Mouse (Mus musculus) macrophage (primary cell): Measurements from ENCODE around the gene Arfgap2. TPM values are rescaled to one million over a fixed set of nuclear protein-coding genes. Genes with fewer than 3 reads are reported as not detected.

Experiments used
- H3K27ac ChIP-seq: fragments of 350-480 bp; formaldehyde crosslinking; 2 replicates; pipeline ENCODE4 v1.9.0; 2021
- H3K36me3 ChIP-seq: fragments of 350-480 bp; formaldehyde crosslinking; 2 replicates; pipeline ENCODE4 v1.9.0; 2021; ENCODE audit errors: inconsistent target
- H3K4me3 ChIP-seq: fragments of 350-480 bp; formaldehyde crosslinking; 2 replicates; pipeline ENCODE4 v1.9.0; 2021; ENCODE audit errors: inconsistent target
- H3K79me2 ChIP-seq: fragments of 350-480 bp; formaldehyde crosslinking; 2 replicates; pipeline ENCODE4 v1.9.0; 2021; ENCODE audit errors: inconsistent target
- WGBS: methylation state at CpG from one replicate; pipeline ENCODE4 v1.1.7; 2026; ENCODE audit warnings: inconsistent platforms; ENCODE audit not compliant: missing documents; 5-methylcytosine and 5-hydroxymethylcytosine counted together
- polyA plus RNA-seq: library from polyadenylated mRNA; stranded (reverse); fragments of 250-400 nt; gene quantifications from 3 replicates; pipeline ENCODE4 v1.2.4, GENCODE M21; 2018; ENCODE audit warnings: inconsistent platforms

The Arfgap2 gene
- polyA plus RNA-seq, 1 experiment from 2014 or later: 43.0 TPM

DNA sequence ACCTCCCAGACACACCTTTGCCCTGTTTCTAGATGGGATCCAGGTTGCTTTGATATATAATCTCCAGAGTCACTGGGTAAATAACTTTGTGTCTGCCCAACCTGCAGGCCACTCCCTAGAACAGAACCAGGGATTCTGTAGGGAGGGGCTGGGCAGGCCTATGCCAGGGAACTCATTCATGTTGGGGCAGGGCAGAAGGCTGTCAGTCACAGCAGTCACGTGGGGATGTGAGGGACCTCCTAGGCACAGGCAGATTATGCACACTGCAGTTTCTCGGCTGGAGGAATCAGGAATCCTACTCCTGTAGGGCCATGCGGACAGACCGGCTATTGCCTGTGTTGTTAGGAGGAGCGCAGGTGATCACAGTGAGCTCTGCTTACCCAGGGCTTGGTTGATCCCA, 16.6 kb downstream of the Arfgap2 start:
- no peak overlapping the region for H3K27ac ChIP-seq
- H3K4me3 ChIP-seq: no peak overlapping the region
- peaks cover 10% of the 10 kb centered on the region; the same call in 1 of the 2 replicates for H3K36me3 ChIP-seq
- 95% methylated on average over 5 of the region's 5 CpGs for WGBS
- no peaks in the 10 kb centered on the region for H3K79me2 ChIP-seq

DNA sequence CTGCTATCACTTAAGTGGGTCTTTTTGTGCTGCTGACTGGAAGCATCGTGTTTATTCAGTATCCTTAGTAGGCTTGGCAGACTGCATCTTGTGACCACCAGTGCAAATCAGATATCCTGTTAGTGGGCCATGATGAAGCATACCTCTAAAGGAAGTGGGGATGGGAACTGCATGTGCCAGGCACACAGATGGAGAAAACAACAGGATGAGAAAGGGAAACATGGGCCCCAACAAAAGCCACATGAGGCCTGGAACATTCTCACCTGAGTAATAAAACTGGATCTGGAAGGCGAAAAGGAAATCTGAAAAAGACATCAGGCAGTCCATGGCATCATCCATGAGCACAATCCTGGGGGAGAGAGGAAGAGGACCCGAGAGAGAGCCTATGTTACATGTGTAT, 19.2 kb downstream of the Arfgap2 start:
- H3K27ac ChIP-seq: no peak overlapping the region
- 72% methylated on average over 3 of the region's 3 CpGs for WGBS
- H3K4me3 ChIP-seq: no peak overlapping the region
- no peaks in the 10 kb centered on the region for H3K79me2 ChIP-seq
- H3K36me3 ChIP-seq: no peaks in the 10 kb centered on the region

DNA sequence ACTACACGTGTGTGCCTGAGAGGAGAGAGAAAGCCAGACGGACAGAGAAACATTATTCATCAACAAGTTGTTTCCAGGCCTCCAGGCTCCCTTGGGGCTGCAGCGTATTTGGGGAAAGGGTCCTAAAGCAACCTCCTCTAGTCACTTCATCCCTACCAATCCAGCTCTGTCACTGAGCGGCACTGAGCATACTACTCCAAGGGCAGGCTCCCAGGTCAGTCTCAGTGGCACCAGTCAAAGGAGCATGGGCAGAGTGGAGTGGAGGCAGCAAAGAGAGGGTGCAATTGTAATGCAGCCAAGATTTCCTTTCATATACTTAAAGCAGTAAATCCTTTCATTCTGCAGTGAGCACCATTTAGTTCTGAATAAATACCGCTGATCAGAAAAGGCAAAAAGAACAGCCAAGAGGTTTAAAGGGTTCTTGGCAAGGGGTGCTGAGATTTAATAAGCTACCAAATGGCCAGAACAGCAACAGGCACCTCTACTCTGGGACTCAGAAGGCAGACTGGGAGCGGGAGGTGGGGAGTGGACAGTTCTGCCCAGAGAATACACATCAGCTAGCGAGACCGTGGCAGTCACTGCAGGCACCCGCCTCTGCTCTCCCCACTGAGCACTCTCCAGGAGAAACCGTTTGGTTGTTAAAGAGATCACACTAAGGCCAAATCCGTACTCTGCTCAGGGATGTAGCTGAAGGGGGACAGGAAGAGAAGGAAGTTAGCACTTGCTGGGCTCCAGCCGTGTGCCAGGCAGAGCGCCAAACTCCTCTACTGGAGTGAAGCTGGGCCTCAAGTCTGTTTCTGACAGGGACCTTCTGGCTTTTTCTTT, 19.8 kb downstream of the Arfgap2 start:
- Histone ChIP-seq H3K27ac (no peak overlapping the region), H3K36me3 (no peaks in the 10 kb centered on the region), H3K4me3 (no peak overlapping the region), H3K79me2 (no peaks in the 10 kb centered on the region)
- WGBS: 60% methylated on average over 13 of the region's 13 CpGs

DNA sequence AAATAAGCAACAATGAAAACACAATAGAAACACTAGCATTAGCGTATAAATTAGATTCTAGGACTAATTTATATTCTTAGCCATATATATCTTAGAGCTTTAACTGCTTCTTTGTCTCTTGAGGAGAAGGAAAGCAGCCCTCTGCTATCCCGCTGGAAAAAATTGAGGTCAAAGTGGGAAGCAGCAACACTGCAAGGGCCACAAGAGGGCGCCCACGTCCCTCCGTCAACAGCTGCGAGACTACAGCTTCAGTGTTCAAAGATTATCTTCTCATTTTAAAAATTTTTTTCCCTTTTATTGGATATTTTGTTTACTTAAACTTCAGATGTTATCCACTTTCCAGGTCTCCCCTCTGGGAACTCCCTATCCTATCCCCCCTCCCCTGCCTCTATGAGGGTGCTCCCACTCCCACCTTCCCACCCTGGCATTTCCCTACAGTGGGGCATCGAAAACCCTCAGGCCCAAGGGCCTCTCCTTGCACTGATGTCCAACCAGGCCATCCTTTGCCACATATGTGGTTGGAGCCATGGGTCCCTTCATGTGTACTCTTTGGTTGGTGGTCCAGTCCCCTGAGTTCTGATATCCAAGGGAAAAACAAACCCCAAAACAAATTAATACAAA, 21.2 kb downstream of the Arfgap2 start:
- 23% methylated on average over 7 of the region's 7 CpGs for WGBS
- Histone ChIP-seq H3K4me3 (no peak overlapping the region), H3K79me2 (no peaks in the 10 kb centered on the region), H3K36me3 (no peaks in the 10 kb centered on the region), H3K27ac (no peak overlapping the region)

DNA sequence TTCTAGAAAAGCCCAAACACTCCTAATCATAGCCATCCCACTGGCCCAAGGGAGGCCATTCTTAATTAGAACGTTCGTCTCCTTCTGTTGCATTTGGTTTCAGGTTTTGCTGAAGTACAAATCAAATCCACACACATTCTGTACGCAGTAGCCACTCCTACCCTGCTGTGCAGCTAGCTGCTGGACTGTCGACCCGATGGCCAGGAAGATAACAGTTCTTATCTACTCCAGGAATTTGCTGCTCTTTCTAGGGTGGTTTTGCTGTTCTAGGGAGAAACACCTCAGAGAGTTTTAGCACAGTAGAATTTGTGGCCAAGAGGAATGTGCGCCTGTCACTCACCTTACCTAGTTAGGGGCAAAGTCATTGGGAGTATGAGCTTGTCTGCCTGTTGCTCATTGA, 22.8 kb downstream of the Arfgap2 start:
- Histone ChIP-seq H3K4me3 (no peak overlapping the region), H3K79me2 (no peaks in the 10 kb centered on the region), H3K27ac (no peak overlapping the region), H3K36me3 (no peaks in the 10 kb centered on the region)
- WGBS: 91% methylated on average over 6 of the region's 6 CpGs

DNA sequence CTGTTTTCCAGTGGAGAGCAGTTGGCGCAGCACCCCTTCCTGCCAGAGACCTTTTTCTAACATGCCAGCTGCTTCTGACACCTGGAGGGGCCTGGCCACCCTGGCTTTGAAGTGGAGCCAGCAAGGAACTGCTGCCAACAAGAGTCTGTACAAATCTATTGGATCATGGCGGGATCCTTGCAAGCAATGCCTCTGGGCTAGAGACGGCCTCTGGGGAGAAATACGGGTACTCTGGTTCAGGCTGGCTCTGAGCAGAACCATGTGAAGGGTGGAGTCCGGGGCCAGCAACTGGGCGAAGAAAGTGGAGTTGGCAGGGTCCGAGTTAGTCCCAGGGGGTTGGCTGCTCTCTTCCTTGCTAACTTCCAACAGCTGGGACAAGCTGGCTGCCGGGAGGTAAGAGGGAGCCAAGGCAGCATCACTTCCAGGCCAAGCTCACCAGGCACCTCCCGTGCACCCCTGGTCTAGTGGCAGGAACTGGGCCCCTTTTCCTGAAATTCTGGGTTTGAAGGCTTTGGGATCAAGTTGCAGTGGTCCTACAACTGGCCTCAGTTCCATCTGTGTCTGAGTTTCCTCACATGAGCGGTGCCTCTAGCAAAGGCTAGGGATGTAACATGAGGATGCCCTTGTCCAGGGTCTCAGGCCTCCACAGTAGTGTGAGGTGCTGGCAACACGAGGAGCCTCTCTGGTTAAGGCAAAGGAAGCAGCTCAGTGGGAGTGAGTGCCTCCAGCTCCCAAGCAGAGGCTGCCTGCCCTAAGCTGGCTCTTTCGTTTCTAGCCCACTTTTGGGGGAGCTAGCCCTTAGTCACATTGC, 26.6 kb downstream of the Arfgap2 start:
- no peak overlapping the region for H3K4me3 ChIP-seq
- no peak overlapping the region for H3K27ac ChIP-seq
- WGBS: 91% methylated on average over 12 of the region's 12 CpGs
- no peaks in the 10 kb centered on the region for H3K79me2 ChIP-seq
- H3K36me3 ChIP-seq: no peaks in the 10 kb centered on the region

DNA sequence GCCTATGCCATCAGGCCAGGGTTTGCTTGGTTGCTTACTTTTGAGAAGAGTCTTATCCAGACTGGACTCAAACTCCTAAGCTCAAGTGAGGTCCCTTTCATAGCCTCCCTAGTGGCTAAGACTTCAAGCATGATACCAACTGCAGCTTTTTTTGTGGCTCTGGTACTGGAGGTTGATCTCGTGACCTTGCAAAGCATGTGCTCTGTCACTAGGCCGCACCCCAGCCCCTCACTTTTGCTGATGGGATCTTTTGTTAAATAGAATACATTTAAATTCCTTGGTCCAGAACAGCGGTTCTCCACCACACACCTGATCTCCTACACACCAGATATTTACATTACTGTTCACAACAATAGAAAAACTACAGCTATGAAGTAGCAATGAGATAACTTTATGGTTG, 29.5 kb downstream of the Arfgap2 start:
- Histone ChIP-seq H3K27ac (no peak overlapping the region), H3K36me3 (no peaks in the 10 kb centered on the region), H3K79me2 (no peaks in the 10 kb centered on the region), H3K4me3 (no peak overlapping the region)
- 100% methylated on average over 3 of the region's 3 CpGs for WGBS

DNA sequence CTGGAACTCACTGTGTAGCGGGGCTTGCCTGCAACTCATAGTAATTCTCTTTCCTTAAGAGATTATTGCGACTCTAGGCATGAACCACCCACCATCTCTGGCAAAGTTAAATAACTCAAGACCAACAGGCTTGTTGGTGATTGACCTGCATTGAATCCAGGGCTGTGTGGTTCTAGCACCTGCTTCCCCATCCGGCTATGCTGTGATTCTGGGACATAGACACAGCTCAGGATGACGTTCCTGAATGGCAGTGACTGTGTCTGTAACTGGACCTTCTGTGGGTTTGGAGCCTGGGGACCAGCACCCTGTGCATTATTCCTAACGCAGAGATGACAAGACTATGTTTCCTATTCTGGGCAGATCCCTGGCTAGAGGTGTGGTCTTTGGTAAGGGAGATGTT, 31.1 kb downstream of the Arfgap2 start:
- Histone ChIP-seq H3K27ac (no peak overlapping the region), H3K4me3 (no peak overlapping the region), H3K79me2 (no peaks in the 10 kb centered on the region), H3K36me3 (no peaks in the 10 kb centered on the region)
- WGBS: 95% methylated on average over 5 of the region's 5 CpGs

DNA sequence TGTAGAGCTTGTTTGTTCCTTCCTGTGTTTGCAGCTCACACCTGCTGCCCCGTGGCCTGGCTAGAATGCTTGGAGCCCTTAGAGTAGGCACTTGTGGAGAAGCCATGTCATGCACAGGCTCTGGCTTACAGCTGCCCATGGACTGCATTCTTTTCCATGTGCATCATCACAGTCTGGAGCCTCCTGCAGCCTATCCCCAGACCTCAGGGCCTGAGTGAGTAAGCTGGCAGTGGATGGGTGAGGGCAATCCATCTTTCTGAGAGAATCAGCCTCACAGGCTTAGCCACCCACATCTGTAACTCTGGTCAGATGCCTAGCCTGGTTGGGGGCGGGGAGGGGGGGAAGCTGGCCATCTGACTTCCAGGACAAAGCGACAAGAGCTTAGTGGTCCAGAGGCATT, 34.4 kb downstream of the Arfgap2 start:
- H3K36me3 ChIP-seq: no peaks in the 10 kb centered on the region
- H3K27ac ChIP-seq: no peak overlapping the region
- no peaks in the 10 kb centered on the region for H3K79me2 ChIP-seq
- WGBS: 85% methylated on average over 3 of the region's 3 CpGs
- H3K4me3 ChIP-seq: no peak overlapping the region

DNA sequence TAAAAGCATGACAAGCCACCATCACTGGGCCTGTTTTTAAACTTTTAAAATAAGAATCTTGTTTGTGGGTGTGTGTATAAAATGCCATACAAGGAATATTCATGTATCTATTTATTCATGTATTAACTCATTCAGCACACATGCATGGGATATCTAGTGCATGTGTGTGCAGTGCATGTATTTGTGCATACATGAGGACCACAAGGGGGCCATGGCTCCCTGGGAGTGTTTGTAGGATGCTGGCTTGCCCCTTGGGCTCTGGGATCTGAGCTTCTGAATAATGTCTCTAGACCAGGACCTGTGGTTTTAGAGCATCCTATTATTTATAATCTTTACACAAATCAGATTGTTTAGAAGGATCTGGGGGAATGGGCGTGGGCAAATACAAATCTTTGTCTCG, 36.0 kb downstream of the Arfgap2 start:
- 100% methylated on average over 2 of the region's 2 CpGs for WGBS
- Histone ChIP-seq H3K36me3 (no peaks in the 10 kb centered on the region), H3K4me3 (no peak overlapping the region), H3K27ac (no peak overlapping the region), H3K79me2 (no peaks in the 10 kb centered on the region)

DNA sequence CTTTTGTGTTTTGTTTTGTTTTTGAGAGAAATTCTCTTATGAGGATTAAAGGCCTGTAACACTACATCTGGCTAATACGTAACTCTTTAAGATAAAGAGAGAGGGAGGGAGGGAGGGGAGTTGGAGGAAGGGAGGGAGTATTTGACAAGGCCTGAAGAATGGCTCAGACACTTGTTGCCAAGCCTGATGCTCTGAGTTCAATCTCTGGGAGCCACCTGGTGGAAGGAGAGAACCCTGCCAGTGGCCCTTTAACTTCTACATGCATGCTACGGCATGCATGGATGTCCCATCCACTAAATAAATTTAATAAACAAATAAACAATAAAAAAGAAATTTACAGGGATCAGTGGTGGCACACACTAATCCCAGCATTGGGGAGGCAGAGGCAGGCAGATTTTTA, 37.1 kb downstream of the Arfgap2 start:
- Histone ChIP-seq H3K36me3 (no peaks in the 10 kb centered on the region), H3K4me3 (no peak overlapping the region), H3K27ac (no peak overlapping the region), H3K79me2 (no peaks in the 10 kb centered on the region)
- WGBS: 94% methylated on average over 2 of the region's 2 CpGs

DNA sequence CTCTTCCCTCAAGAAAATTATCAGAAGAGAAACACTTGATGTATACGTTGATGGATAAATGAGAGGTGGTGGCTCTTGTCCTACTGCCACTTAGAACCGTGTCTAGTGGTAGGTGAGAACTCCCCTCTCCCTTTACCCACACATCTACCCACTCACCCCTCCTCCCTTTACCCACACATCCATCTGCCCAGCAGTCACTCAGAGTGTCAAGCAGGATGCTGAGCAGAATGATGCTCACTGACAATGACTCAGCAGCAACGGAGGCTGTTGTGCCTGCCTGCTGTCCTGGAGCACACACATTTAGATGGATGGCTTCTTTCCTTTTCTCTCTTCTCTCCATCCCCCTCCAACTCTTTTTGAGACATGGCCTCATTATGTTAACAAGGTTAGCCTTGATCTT, 38.1 kb downstream of the Arfgap2 start:
- Histone ChIP-seq H3K27ac (no peak overlapping the region), H3K4me3 (no peak overlapping the region), H3K36me3 (no peaks in the 10 kb centered on the region), H3K79me2 (no peaks in the 10 kb centered on the region)
- 83% methylated on average over 3 of the region's 3 CpGs for WGBS

DNA sequence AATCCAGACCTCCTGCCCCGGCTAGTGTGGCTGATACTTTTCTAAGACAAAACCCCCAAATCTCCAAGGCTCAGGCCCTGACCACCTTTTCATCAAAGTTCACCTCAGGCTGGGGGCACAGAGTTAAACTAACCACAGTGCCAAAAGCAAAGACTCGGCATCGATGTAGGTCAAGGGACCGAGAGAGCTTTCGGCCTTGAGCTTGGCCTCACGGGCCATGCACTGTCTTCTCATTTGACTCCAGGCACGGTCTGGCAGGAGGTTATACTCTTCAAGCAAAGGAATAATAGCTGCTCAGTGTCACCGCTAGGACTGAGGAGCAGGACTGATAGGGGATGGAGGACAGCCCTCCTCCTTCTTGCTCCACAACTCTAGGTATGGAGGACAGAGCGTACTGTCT, 41.2 kb downstream of the Arfgap2 start:
- no peaks in the 10 kb centered on the region for H3K79me2 ChIP-seq
- 95% methylated on average over 9 of the region's 9 CpGs for WGBS
- no peaks in the 10 kb centered on the region for H3K36me3 ChIP-seq
- no peak overlapping the region for H3K4me3 ChIP-seq
- no peak overlapping the region for H3K27ac ChIP-seq

DNA sequence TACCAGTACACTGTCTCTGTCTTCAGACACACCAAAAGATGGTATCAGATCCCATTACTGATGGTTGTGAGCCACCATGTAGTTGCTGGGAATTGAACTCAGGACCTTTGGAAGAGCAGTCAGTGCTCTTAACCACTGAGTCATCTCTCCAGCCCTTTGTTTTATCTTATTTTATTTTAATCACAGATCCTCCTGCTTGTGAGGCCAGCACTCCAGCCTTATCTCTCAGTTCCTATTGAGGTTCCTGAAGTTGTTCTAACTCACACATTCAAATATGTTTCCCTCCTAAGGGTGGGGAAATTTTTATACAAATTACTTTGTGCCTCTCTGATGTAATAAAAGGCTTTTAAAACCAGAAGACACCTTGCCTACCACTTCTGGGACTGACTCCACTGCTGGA, 41.8 kb downstream of the Arfgap2 start:
- Histone ChIP-seq H3K36me3 (no peaks in the 10 kb centered on the region), H3K27ac (no peak overlapping the region), H3K4me3 (no peak overlapping the region), H3K79me2 (no peaks in the 10 kb centered on the region)

DNA sequence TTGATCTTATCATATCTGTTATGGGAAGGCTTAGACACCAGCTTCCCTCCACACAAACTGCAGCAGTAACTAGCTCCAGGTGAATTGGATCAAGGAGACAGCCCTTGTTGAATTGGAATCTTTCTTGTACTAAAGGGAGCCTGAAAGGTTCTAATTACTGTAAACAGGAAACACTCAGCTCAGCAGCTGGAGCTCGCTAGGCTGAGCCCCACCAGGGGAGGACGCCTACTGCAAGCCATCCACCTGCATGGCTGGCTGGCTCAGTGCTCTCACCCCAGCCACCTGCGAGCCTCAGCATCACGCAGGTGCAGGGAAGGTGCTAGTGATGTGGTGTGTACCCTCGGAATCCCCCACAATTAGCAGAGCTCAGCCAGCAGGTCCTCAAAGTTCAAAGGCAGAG, 43.9 kb downstream of the Arfgap2 start:
- H3K27ac ChIP-seq: no peak overlapping the region
- no peaks in the 10 kb centered on the region for H3K79me2 ChIP-seq
- WGBS: 80% methylated on average over 5 of the region's 5 CpGs
- H3K36me3 ChIP-seq: no peaks in the 10 kb centered on the region
- H3K4me3 ChIP-seq: no peak overlapping the region
